Mouse (Mus musculus) forebrain, embryonic 15.5 days (tissue): ENCODE measurements around the gene Gpatch2. TPM values are rescaled to one million over a fixed set of nuclear protein-coding genes. Genes with fewer than 3 reads are reported as not detected.

Experiments used
- ATAC-seq: fragments of 200-750 bp; cut with Nextera tagmentation; replicated peaks from 2 replicates; pipeline ENCODE4 v1.8.0; 2017; ENCODE audit warnings: mild to moderate bottlenecking, moderate TSS enrichment, moderate library complexity
- H3K27ac ChIP-seq: fragments of 300-500 bp; sonication (generic); replicated peaks from 2 replicates; pipeline ENCODE4 v1.5.1; 2015; ENCODE audit warnings: mild to moderate bottlenecking, inconsistent platforms
- H3K27me3 ChIP-seq: fragments of 300-500 bp; sonication (generic); 2 replicates; pipeline ENCODE4 v1.6.1; 2015; ENCODE audit warnings: inconsistent platforms
- H3K36me3 ChIP-seq: fragments of 300-500 bp; sonication (generic); 2 replicates; pipeline ENCODE4 v1.6.1; 2015; ENCODE audit warnings: mild to moderate bottlenecking, inconsistent platforms
- H3K4me1 ChIP-seq: fragments of 300-500 bp; sonication (generic); 2 replicates; pipeline ENCODE4 v1.6.1; 2015; ENCODE audit warnings: inconsistent platforms
- H3K4me2 ChIP-seq: fragments of 300-500 bp; sonication (generic); replicated peaks from 2 replicates; pipeline ENCODE4 v1.6.1; 2015; ENCODE audit warnings: mild to moderate bottlenecking, inconsistent platforms
- H3K4me3 ChIP-seq: fragments of 300-500 bp; sonication (generic); 2 replicates; pipeline ENCODE4 v1.5.1; 2015; ENCODE audit warnings: mild to moderate bottlenecking, inconsistent platforms
- H3K9ac ChIP-seq: fragments of 300-500 bp; sonication (generic); replicated peaks from 2 replicates; pipeline ENCODE4 v1.6.1; 2015; ENCODE audit warnings: mild to moderate bottlenecking, inconsistent platforms
- H3K9me3 ChIP-seq: fragments of 300-500 bp; sonication (generic); 2 replicates; pipeline ENCODE4 v1.6.1; 2016; ENCODE audit warnings: inconsistent platforms
- WGBS: fragments of 180-500 bp; shearing (Covaris S2); methylation state at CpG from one replicate; pipeline ENCODE4 v1.1.7; 2015; ENCODE audit warnings: mixed read lengths; 5-methylcytosine and 5-hydroxymethylcytosine counted together
- polyA plus RNA-seq: library from polyadenylated mRNA; unstranded; fragments of >200 nt; fragmentation: Nextera tagmentation; extraction: Ambion mirVana; gene quantifications from 2 replicates; pipeline ENCODE4 v1.2.1, GENCODE M21; 2015

Gpatch2 gene
- polyA plus RNA-seq = 16.6 TPM in 2 replicates

DNA sequence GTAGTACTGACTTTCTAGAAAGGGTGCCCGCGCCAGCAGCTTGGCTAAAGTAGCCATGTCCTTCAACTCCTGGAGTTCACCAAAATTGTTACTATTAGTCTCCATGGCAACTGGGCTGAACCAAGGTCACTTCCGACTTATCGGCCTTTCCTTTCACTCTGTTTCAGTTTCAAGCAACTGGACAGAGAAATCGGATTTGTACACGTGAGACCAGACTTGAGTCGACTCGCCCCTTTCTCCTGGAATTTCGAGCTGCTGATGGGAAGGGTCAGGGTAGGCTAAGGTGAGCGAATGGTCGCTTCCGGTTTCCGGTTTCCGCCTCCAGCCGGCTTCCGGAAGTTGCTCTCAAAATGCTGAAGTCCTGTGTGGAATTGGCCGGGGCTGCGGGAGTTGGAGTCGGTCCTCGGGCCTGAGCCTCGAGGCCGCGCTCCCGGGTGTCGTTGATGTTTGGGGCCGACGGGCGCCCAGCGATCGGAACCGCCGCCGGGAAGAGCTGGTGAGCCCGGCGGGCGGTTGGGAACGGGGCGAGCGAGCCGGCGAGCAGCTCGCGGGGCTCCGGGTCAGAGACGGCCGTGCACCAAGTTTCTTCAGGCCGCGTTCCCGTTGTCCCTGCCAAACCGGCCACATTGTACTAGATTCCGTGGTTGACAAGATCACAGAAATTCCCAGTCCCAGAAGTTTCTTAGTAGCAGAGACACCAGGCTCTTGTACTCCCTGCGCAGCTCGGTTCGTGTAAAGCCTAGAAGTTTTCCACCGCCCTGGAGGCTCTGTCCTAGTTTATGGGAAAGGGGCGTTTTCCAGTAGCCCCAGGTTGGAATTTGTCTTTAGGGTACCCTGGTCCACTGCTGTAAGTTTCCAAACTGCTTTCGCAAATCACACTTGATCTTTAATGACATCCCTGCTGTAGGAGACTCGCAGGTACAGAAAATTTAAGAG, at the start of gene Gpatch2, which contains the start of gene Spata17:
TSS of gene Gpatch2 (plus strand) at position 328 of the 936 bp plus-strand sequence.
TSS of gene Spata17 (minus strand) at position 285 of the 936 bp plus-strand sequence.
- WGBS = under 1% methylated on average over 58 of the region's 58 CpGs
- Histone ChIP-seq H3K4me2 (peak within 1 kb of the TSS; percentile 78), H3K4me3 (peak within 1 kb of the TSS; percentile 90), H3K27ac (peak within 1 kb of the TSS; percentile 79), H3K27me3 (no peaks in the 10 kb centered on the region), H3K4me1 (peaks cover 13% of the 10 kb centered on the region), H3K36me3 (no peaks in the 10 kb centered on the region), H3K9ac (peak within 1 kb of the TSS; percentile 79), H3K9me3 (no peaks in the 10 kb centered on the region)
- peak; percentile 93 for ATAC-seq

DNA sequence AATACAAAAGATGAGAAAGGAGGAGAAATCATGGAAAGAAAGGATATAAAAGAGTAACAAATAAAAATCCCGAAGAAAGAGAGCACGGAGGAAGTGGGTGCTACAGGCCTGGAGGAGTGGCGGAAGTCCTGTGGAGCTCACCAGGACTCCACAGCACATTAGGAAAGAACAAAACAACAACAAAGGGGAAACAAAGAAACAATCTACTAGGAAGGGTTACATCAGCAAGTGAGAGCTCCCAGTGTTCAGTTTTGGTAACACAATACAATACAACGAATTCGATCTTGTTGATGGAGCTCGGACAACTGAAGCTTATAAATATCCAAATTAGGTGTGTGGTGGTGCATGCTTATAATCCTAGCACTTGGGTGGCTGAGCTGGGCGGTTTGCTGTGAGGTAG, 45.7 kb upstream of the Gpatch2 start:
- no peak overlapping the region for H3K4me3 ChIP-seq
- no peaks in the 10 kb centered on the region for H3K9me3 ChIP-seq
- H3K27ac ChIP-seq = no peak overlapping the region
- no peak overlapping the region for H3K9ac ChIP-seq
- H3K4me2 ChIP-seq = no peak overlapping the region
- no peaks in the 10 kb centered on the region for H3K4me1 ChIP-seq
- WGBS = 56% methylated on average over 7 of the region's 7 CpGs
- no peak for ATAC-seq
- H3K36me3 ChIP-seq = no peaks in the 10 kb centered on the region
- H3K27me3 ChIP-seq = no peaks in the 10 kb centered on the region

DNA sequence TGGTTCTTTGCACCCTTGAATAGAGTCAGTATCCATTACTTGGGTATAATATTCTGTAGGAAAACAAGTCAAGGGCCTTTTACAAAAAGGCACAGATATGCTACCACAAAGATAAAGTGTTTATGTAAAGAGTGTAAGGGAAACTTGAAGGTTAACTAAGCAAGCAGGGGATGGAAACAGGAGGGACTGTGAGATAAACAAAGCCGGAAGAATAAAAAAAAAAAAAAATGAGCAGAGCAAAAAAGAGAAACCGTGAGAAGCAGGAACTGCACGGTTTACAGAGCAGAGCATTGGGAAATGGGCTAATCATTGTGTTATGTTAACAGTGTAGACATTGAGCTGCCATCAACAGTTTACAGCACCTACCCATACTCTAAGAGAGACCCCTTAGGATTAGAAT, 44.9 kb upstream of the Gpatch2 start:
- no peak for ATAC-seq
- Histone ChIP-seq H3K27ac (no peak overlapping the region), H3K36me3 (no peaks in the 10 kb centered on the region), H3K4me2 (no peak overlapping the region), H3K27me3 (no peaks in the 10 kb centered on the region), H3K4me3 (no peak overlapping the region), H3K9ac (no peak overlapping the region), H3K4me1 (no peaks in the 10 kb centered on the region), H3K9me3 (no peaks in the 10 kb centered on the region)
- WGBS = 86% methylated on average over 3 of the region's 3 CpGs

DNA sequence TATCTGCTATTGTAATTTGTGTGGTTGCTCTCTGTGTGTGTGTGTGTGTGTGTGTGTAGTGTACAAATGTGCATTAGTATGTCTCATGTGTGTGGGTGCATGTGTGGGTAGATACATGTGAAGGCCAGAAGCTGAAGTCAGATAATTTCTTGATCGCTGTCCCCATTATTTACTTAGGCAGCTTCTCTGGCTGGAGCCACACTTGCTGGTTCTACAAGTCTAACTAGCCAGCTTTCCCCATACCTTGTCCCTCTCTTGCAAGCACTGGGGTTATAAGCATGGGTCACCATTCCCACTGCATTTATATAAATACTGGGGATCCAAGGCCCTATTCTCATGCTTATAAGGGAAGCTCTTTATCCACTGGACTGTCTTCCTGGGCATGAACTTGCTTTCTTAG, 39.3 kb upstream of the Gpatch2 start:
- Histone ChIP-seq H3K9me3 (no peaks in the 10 kb centered on the region), H3K4me1 (no peaks in the 10 kb centered on the region), H3K27me3 (no peaks in the 10 kb centered on the region), H3K4me3 (no peak overlapping the region), H3K27ac (no peak overlapping the region), H3K9ac (no peak overlapping the region), H3K4me2 (no peak overlapping the region), H3K36me3 (no peaks in the 10 kb centered on the region)
- 90% methylated on average over 1 of the region's 1 CpGs for WGBS
- ATAC-seq = no peak

DNA sequence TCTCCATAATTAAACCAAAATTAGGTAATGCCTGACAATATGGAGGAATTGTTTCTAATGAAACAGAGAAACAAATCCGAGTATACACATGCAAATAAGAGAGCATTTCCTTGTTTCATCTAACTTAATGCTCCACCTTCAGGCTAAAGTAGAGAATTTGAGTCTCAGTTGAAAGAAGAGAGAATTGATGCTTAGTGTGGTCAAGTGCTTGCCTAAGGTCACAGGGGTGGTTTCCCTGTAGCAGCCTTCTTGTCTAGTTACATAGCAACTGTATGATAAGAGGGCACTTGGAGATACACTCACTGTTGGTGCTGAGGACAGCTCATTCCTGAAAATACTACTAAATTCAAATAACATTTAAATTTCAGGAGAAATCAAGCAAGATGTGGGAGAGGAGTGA, 36.8 kb upstream of the Gpatch2 start:
- no peaks in the 10 kb centered on the region for H3K27me3 ChIP-seq
- H3K4me3 ChIP-seq = no peak overlapping the region
- no peak overlapping the region for H3K27ac ChIP-seq
- H3K9ac ChIP-seq = no peak overlapping the region
- H3K9me3 ChIP-seq = no peaks in the 10 kb centered on the region
- WGBS = 67% methylated on average over 1 of the region's 1 CpGs
- no peak for ATAC-seq
- H3K4me2 ChIP-seq = no peak overlapping the region
- no peaks in the 10 kb centered on the region for H3K36me3 ChIP-seq
- H3K4me1 ChIP-seq = no peaks in the 10 kb centered on the region

DNA sequence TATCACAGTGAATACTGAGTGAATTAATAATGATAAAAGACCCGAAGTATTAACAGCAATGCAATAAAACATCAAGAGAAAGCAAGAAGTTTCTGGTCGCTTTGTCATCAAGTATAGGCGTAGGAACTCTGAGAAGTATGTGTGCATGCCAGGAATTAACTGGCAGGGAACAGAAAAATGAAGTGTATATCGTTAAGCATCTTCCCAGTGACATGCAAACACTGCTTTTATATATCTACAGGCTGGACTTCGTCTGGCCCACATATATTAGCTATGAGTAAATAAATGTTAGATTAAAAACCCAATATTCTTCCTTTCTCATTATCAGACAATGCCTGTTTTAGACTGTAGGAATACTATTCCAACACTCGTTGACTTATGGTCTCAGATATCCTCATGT, 9.8 kb upstream of the Gpatch2 start:
- H3K36me3 ChIP-seq = no peaks in the 10 kb centered on the region
- 76% methylated on average over 6 of the region's 6 CpGs for WGBS

DNA sequence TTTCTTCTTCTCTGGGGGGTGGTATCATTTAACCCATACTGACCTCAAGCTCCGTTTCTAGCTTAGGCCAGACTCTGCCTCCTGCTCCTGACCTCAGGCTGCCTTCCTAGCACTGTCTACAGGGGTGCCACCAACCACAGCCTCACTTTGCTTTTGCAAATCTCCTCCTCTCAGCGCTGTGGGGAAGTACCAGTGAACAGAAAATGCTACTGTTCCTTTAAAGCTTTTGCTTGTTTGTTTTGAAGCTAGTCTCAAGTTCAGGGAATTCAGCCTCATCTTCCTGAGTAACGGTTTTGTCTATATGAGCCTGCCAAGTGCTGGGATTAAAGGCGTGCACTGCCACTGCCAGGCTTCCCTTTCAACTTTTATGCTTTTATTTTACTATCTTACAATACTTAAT, 5.8 kb upstream of the Gpatch2 start:
- no peak for ATAC-seq
- Histone ChIP-seq H3K9me3 (no peaks in the 10 kb centered on the region), H3K36me3 (no peaks in the 10 kb centered on the region), H3K27ac (no peak overlapping the region), H3K4me1 (no peaks in the 10 kb centered on the region), H3K9ac (no peak overlapping the region), H3K4me2 (no peak overlapping the region), H3K4me3 (no peak overlapping the region), H3K27me3 (no peaks in the 10 kb centered on the region)
- 56% methylated on average over 4 of the region's 4 CpGs for WGBS

More for the DNA sequence above, 9.8 kb upstream of the Gpatch2 start:
- H3K4me3 ChIP-seq = no peak overlapping the region
- H3K27me3 ChIP-seq = no peaks in the 10 kb centered on the region
- H3K9me3 ChIP-seq = no peaks in the 10 kb centered on the region
- H3K9ac ChIP-seq = no peak overlapping the region
- no peaks in the 10 kb centered on the region for H3K4me1 ChIP-seq
- H3K27ac ChIP-seq = no peak overlapping the region
- no peak for ATAC-seq
- no peak overlapping the region for H3K4me2 ChIP-seq

DNA sequence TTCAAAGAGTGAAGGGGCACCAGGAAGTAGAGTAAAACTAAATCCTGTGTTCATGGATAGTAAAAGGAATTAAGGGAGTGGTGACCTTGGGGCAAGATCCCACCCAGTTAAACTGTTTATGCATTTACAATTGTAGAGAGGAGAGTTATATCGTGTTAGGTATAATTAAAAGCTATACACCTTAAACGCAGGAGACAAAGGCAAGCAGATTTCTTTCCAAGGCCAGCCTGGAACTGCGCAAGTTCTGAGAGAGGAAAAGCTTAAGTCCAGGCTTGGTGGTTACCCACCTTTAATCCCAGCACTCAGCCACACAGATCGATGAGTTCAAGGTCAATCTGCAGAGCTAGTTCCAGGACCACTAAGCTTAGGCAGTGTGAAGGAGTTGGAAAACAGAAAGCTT, 4.6 kb upstream of the Gpatch2 start:
- Histone ChIP-seq H3K27me3 (no peaks in the 10 kb centered on the region), H3K9me3 (no peaks in the 10 kb centered on the region), H3K9ac (no peak overlapping the region), H3K36me3 (no peaks in the 10 kb centered on the region), H3K4me1 (peaks cover 2% of the 10 kb centered on the region; the same call in 1 of the 2 replicates), H3K4me2 (no peak overlapping the region), H3K27ac (no peak overlapping the region), H3K4me3 (no peak overlapping the region)
- no peak for ATAC-seq
- 93% methylated on average over 4 of the region's 4 CpGs for WGBS

DNA sequence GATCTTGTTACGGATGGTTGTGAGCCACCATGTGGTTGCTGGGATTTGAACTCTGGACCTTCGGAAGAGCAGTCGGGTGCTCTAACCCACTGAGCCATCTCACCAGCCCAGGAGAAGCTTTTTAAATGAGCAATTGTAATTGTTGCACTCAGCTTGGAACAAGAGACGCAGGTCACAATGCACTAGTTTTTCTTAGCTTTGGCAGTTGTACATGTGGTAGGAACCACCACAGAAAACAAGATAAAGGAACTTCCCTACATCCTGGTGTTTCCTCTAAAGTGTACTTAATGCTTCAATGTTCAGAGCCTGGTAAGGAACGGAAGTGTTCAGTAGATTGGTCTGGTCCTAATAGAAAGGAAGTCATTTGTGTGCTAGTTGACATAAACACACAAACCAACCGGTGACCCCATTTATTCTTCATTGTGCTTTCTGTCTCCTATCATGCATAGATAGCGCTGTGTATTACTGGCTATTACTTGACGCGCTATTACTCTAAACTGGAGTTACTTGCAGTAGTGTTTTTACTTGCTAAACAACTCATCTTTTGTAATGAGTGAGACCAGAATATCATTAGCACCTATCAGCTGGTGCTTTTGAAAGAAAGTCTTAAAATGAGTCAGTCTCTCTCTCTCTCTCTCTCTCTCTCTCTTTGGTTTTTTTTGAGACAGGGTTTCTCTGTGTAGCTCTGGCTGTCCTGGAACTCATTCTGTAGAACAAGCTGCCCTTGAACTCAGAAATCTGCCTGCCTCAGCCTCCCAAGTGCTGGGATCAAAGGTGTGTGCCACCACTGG, 1.5 kb downstream of the Gpatch2 start:
- H3K4me1 ChIP-seq = peaks cover 13% of the 10 kb centered on the region
- no peak overlapping the region for H3K4me2 ChIP-seq
- WGBS = 95% methylated on average over 9 of the region's 9 CpGs
- no peaks in the 10 kb centered on the region for H3K27me3 ChIP-seq
- H3K27ac ChIP-seq = no peak overlapping the region
- H3K36me3 ChIP-seq = no peaks in the 10 kb centered on the region
- H3K4me3 ChIP-seq = no peak overlapping the region
- no peak for ATAC-seq
- H3K9me3 ChIP-seq = no peaks in the 10 kb centered on the region
- H3K9ac ChIP-seq = no peak overlapping the region

DNA sequence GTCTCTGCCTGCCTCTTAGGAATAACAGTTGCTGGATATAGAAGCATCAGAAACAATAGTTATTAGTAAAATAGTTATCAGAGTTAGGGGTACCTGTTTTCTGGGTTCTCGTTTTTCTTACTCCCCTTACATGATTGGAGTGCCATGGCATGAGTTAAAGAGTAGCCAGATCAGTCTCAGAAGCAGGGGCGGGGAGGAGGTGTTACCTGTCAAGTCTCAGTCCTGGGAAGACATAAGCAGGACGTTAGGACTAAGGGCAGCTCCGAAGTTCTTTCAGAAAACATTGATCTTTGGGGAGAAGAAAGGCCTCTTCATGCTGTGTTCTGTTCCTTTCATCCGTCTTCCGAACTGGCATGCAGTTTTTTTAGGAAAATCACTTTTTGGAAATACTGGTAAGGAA, 5.4 kb downstream of the Gpatch2 start:
- Histone ChIP-seq H3K27me3 (no peaks in the 10 kb centered on the region), H3K4me3 (no peak overlapping the region), H3K27ac (no peak overlapping the region), H3K9ac (no peak overlapping the region), H3K4me2 (no peak overlapping the region), H3K9me3 (no peaks in the 10 kb centered on the region), H3K36me3 (no peaks in the 10 kb centered on the region), H3K4me1 (peaks cover 10% of the 10 kb centered on the region)
- WGBS = 86% methylated on average over 6 of the region's 6 CpGs
- ATAC-seq = no peak

DNA sequence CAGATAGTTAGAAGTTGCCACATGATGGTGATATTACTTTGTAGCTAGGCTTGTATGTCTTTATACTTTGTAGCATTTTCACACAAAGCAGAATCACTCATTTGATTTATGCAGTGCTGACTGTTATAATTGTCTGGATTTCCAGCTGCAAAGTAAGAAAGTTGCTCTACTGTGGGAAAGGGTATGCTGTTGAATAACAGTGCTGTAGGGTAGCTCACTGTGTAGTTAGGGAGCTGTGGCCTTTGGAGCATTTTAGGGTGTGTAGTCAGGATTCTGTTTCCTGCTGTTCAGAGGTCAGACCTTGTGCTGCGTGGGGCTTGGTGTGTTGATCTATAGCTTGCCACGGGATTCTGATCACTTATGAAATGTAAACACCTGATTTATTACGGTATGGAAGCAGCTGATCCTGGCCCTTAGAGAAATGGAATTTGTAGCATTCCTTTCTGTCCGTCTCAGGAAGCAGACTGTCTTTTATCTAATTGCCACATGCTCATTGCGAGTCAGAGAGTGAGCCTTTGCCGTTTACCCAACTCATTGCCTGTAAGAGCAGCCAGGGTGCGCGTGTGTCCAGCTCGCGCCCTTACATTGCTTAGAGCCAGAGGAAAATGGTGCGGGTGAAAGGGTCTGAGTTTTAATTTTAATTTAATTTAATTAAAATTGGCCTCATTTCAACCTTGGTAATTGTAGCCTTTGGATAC, 11.2 kb downstream of the Gpatch2 start:
- Histone ChIP-seq H3K9me3 (no peaks in the 10 kb centered on the region), H3K36me3 (no peaks in the 10 kb centered on the region), H3K9ac (no peak overlapping the region), H3K4me2 (no peak overlapping the region), H3K4me3 (no peak overlapping the region), H3K4me1 (no peaks in the 10 kb centered on the region), H3K27ac (no peak overlapping the region), H3K27me3 (no peaks in the 10 kb centered on the region)
- WGBS = 81% methylated on average over 11 of the region's 11 CpGs
- no peak for ATAC-seq
